Mouse (Mus musculus) hindbrain, embryonic 11.5 days (tissue): ENCODE measurements around the gene Diaph3. TPM values are rescaled to one million over a fixed set of nuclear protein-coding genes. Genes with fewer than 3 reads are reported as not detected.

Source experiments
- ATAC-seq: fragments of 200-750 bp; cut with Nextera tagmentation; 2 replicates; pipeline ENCODE4 v1.8.0; 2017; ENCODE audit warnings: mild to moderate bottlenecking, moderate TSS enrichment, moderate library complexity; ENCODE audit not compliant: low FRiP score
- DNase-seq: peaks from one replicate; pipeline ENCODE4 v3.0.0-alpha.2; 2015; ENCODE audit warnings: low spot score
- H3K27ac ChIP-seq: fragments of 300-500 bp; sonication (generic); 2 replicates; pipeline ENCODE4 v1.5.1; 2014; ENCODE audit warnings: mild to moderate bottlenecking, low read depth, low read length
- H3K27me3 ChIP-seq: fragments of 300-500 bp; sonication (generic); 2 replicates; pipeline ENCODE4 v1.6.1; 2014; ENCODE audit warnings: mild to moderate bottlenecking, low read length, moderate library complexity, mixed read lengths; ENCODE audit not compliant: control insufficient read depth, insufficient read depth
- H3K36me3 ChIP-seq: fragments of 300-500 bp; sonication (generic); 2 replicates; pipeline ENCODE4 v1.6.1; 2014; ENCODE audit warnings: mild to moderate bottlenecking, low read length, moderate library complexity, mixed read lengths; ENCODE audit not compliant: control insufficient read depth, insufficient read depth
- H3K4me1 ChIP-seq: fragments of 300-500 bp; sonication (generic); replicated peaks from 2 replicates; pipeline ENCODE4 v1.6.1; 2014; ENCODE audit warnings: low read length, mixed read lengths; ENCODE audit not compliant: control insufficient read depth, insufficient read depth
- H3K4me2 ChIP-seq: fragments of 300-500 bp; sonication (generic); replicated peaks from 2 replicates; pipeline ENCODE4 v1.6.1; 2014; ENCODE audit warnings: mild to moderate bottlenecking, low read depth, low read length
- H3K4me3 ChIP-seq: fragments of 300-500 bp; sonication (generic); 2 replicates; pipeline ENCODE4 v1.5.1; 2014; ENCODE audit warnings: low read depth, low read length
- H3K9ac ChIP-seq: fragments of 300-500 bp; sonication (generic); 2 replicates; pipeline ENCODE4 v1.6.1; 2014; ENCODE audit warnings: low read depth, low read length
- H3K9me3 ChIP-seq: fragments of 300-500 bp; sonication (generic); 2 replicates; pipeline ENCODE4 v1.6.1; 2016; ENCODE audit warnings: low read length; ENCODE audit not compliant: control insufficient read depth
- WGBS: fragments of 180-500 bp; shearing (Covaris S2); extraction: QIAGEN DNeasy Blood & Tissue Kit; methylation state at CpG from one replicate; pipeline ENCODE4 v1.1.7; 2014; 5-methylcytosine and 5-hydroxymethylcytosine counted together
- polyA plus RNA-seq: library from polyadenylated mRNA; unstranded; fragments of >200 nt; fragmentation: Nextera tagmentation; extraction: Ambion mirVana; gene quantifications from 2 replicates; pipeline ENCODE4 v1.2.1, GENCODE M21; 2014

Diaph3 gene
- polyA plus RNA-seq, 1 experiment from 2014 or later: 20.3 TPM

DNA sequence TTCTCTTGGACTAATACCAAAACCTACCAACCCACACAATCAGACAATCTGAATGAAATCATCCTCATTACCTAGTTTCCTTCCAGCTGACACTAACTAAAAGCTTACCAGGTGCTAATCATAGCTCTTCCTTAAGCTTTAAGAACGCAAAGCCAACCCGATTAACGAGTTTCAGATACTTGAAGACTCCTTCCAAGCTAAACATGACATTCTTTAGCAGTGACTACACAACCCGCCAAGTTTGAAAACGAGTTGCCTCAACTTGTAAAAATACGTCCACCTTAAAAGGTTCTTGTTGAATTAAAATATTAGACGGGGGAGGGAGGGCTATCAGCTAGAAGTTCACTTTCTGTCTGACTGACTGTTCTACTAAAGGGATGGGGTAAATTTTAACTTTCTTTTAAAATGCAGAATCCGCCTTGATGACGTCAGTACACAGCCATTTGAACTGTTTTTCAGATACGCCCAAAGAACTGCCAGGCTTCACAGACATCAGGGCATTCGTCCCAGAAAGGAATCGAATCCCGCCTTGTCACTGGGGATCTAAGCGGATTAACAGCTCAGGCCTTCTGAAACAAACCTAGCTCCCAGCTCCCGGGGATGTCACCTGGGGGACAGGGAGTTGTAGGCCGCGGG, 590 bp downstream of the Diaph3 start:
- Histone ChIP-seq H3K27ac (no peak overlapping the region), H3K27me3 (no peaks in the 10 kb centered on the region), H3K4me1 (no peaks in the 10 kb centered on the region), H3K36me3 (no peaks in the 10 kb centered on the region), H3K4me2 (peak overlapping the region; percentile 81), H3K4me3 (peak overlapping the region; percentile 76), H3K9ac (peak overlapping the region; percentile 59), H3K9me3 (no peaks in the 10 kb centered on the region)
- peak; percentile 49 for ATAC-seq
- 5% methylated on average over 17 of the region's 17 CpGs for WGBS
- peak; percentile 35 for DNase-seq

DNA sequence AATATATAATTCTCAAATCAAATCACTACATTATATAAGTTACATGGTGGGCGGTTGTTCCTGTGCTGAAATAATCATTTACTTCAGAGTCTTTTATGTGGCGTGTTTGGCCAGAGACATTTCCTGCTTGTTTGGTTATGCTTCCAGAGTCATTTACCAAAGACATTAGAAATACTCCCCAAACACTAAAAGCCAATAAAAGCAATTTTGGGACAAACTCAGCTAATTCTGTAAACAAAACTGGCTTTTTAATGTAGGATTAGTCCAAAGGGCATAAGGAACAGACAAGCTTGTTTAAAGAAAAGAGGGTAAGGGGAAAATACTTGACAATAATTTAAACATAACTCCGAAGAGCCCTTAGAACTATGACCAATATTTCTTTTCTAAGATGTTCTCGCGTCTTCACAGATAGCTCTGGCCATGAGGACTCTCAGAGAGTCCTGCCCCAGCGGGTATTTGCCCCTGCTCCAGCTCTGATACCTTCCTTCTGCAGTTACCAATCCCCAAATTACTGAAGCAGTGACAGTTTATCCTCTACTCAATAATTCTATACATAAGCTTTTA, 14.9 kb downstream of the Diaph3 start:
- Histone ChIP-seq H3K4me2 (no peak overlapping the region), H3K4me3 (no peak overlapping the region), H3K27ac (no peak overlapping the region), H3K4me1 (no peaks in the 10 kb centered on the region), H3K36me3 (no peaks in the 10 kb centered on the region), H3K9me3 (no peaks in the 10 kb centered on the region), H3K9ac (no peak overlapping the region), H3K27me3 (no peaks in the 10 kb centered on the region)
- no peak for DNase-seq
- no peak for ATAC-seq
- WGBS: 92% methylated on average over 6 of the region's 6 CpGs

DNA sequence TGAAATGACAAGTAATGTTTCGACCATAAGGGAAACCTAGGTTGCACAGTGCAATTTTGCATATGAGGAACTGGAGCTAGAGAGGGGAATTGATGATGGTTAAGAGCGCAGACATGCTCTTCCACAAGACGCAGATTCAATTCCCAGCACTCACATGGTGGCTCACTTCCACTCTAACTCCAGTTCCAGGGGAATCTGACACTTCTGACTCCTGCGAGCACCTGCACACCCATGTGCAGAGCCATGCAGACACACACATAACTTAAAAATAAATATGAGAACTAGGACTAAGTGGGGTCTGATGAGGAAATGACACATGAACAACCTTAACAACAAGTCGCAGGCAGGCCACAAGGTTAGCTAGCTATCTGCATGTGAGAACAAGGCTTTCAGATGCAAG, 15.5 kb downstream of the Diaph3 start:
- no peaks in the 10 kb centered on the region for H3K27me3 ChIP-seq
- H3K4me2 ChIP-seq: no peak overlapping the region
- no peak overlapping the region for H3K9ac ChIP-seq
- no peak overlapping the region for H3K4me3 ChIP-seq
- DNase-seq (no peak), ATAC-seq (no peak)
- no peaks in the 10 kb centered on the region for H3K9me3 ChIP-seq
- H3K27ac ChIP-seq: no peak overlapping the region
- WGBS: 95% methylated on average over 5 of the region's 5 CpGs
- H3K4me1 ChIP-seq: no peaks in the 10 kb centered on the region
- H3K36me3 ChIP-seq: no peaks in the 10 kb centered on the region

DNA sequence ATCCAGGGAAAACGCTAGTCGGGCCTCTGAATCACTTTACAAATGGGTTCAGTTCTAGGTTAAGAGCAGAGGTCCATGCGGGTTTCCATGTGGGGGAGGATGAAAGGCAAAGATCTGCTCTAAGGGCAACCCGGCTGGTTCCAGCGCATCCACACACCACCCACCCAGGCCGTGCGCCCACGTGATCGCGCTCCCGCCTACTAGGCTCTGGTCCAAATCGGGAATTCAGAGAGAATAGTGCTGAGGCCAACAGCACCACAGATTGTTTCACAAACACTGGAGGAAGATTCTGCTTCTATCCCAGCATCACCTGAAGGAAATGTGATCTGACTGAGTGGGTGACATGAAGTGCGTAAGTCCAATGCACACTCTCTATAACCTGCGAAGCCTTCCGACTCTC, 17.9 kb downstream of the Diaph3 start:
- H3K9ac ChIP-seq: no peak overlapping the region
- no peaks in the 10 kb centered on the region for H3K27me3 ChIP-seq
- no peaks in the 10 kb centered on the region for H3K36me3 ChIP-seq
- no peak overlapping the region for H3K4me3 ChIP-seq
- ATAC-seq (no peak), DNase-seq (no peak)
- H3K4me2 ChIP-seq: no peak overlapping the region
- no peaks in the 10 kb centered on the region for H3K4me1 ChIP-seq
- H3K27ac ChIP-seq: no peak overlapping the region
- 95% methylated on average over 15 of the region's 15 CpGs for WGBS
- no peaks in the 10 kb centered on the region for H3K9me3 ChIP-seq

DNA sequence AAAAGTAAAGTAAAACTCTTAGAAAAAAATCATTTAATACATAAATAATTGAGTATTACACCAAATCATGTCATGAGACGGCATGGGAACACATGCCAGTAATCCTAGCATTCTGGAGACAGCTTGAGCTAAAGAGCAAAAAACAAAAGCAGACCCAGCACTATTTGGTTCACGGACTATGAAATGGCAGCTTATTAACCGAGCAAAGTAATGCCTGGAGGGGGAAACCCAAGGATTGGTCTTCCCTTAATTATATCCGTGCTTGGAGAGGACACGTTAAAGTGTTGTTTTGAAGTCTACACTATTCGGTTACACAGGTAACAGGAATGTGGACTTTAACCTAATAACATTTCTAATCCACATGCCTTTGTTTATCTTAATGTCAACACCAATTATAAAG, 19.2 kb downstream of the Diaph3 start:
- Histone ChIP-seq H3K9me3 (no peaks in the 10 kb centered on the region), H3K36me3 (no peaks in the 10 kb centered on the region), H3K27me3 (no peaks in the 10 kb centered on the region), H3K4me1 (no peaks in the 10 kb centered on the region), H3K27ac (no peak overlapping the region), H3K4me2 (no peak overlapping the region), H3K9ac (no peak overlapping the region), H3K4me3 (no peak overlapping the region)
- DNase-seq (no peak), ATAC-seq (no peak)
- WGBS: 77% methylated on average over 6 of the region's 6 CpGs

DNA sequence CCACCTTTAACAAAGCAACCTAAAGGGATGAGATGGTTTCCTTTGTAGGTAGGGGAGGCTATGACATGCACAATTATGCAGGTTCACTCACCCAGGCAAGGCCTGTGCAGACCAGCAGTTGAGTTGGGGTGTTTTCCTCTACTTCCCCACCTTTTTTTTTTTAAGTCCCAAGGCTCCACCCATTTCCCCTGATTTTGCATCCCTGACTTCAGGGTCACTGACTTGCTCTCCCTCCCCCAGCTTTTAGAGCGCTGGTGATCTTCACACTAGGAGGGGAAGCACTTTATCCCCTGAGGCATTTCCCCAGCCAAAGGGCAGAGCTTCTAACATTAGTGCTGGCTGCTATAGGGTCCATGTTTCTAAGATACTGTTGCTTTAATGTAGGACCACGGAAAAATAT, 30.4 kb downstream of the Diaph3 start:
- Histone ChIP-seq H3K9me3 (no peaks in the 10 kb centered on the region), H3K4me1 (no peaks in the 10 kb centered on the region), H3K4me2 (no peak overlapping the region), H3K36me3 (no peaks in the 10 kb centered on the region), H3K4me3 (no peak overlapping the region), H3K27ac (no peak overlapping the region), H3K9ac (no peak overlapping the region), H3K27me3 (no peaks in the 10 kb centered on the region)
- ATAC-seq: no peak
- DNase-seq: no peak
- WGBS: 20% methylated on average over 2 of the region's 2 CpGs

DNA sequence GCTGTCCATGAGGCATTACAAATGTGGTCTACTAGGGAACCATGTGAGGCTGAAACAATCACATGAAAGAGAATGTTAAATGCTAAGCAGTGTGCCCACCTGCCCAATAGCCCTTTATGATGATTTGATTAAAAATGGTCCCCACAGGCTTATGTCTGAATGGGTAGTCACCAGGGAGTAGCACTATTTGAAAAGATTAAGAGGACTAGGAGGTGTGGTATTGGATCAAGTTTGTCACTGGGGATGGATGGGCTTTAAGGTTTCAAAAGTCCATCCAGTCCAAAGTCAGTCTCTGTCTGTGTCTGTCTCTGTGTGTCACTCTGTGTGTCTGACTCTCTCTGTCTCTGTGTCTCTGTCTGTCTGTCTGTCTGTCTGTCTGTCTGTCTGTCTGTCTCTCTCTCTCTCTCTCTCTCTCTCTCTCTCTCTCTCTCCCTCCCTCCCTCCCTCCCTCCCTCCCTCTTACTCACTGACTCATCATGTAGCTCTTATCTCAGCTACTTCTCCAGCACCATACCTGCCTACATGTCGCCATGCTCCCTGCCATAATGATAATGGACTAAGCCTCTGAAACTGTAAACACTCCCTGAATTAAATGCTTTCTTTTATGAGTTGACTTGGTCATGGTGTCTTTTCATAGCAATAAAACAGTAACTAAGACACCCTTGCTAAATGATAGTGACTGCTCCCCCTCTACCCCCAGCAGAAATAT, 41.5 kb downstream of the Diaph3 start:
- H3K9ac ChIP-seq: no peak overlapping the region
- WGBS: 95% methylated on average over 1 of the region's 1 CpGs

DNA sequence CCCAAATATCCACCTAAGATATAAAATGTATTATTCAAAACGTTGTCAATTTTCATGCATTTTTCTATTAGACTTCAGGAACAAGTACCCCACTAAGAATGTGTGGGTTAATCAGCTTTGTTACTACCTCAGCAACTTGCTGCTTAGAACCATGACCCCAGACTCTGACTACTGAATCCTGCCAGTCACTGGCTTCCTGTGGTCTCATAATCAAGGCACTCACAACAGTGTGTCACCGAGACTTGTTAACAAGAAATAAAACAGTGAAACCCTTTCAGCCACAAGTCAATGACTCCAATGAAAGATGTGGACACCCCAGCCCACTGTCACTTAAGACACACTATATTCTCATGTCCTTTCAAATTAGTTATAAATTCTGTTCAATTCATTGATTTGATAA, 42.9 kb downstream of the Diaph3 start:
- no peak overlapping the region for H3K27ac ChIP-seq
- ATAC-seq: no peak
- 91% methylated on average over 2 of the region's 2 CpGs for WGBS
- H3K27me3 ChIP-seq: no peaks in the 10 kb centered on the region
- DNase-seq: no peak
- H3K36me3 ChIP-seq: no peaks in the 10 kb centered on the region
- H3K4me3 ChIP-seq: no peak overlapping the region
- no peak overlapping the region for H3K9ac ChIP-seq
- H3K9me3 ChIP-seq: no peaks in the 10 kb centered on the region
- no peak overlapping the region for H3K4me2 ChIP-seq
- no peaks in the 10 kb centered on the region for H3K4me1 ChIP-seq

More for the DNA sequence above, 41.5 kb downstream of the Diaph3 start:
- Histone ChIP-seq H3K4me1 (no peaks in the 10 kb centered on the region), H3K4me3 (no peak overlapping the region), H3K36me3 (no peaks in the 10 kb centered on the region), H3K4me2 (no peak overlapping the region), H3K27me3 (no peaks in the 10 kb centered on the region), H3K9me3 (no peaks in the 10 kb centered on the region), H3K27ac (no peak overlapping the region)
- ATAC-seq (no peak), DNase-seq (no peak)

DNA sequence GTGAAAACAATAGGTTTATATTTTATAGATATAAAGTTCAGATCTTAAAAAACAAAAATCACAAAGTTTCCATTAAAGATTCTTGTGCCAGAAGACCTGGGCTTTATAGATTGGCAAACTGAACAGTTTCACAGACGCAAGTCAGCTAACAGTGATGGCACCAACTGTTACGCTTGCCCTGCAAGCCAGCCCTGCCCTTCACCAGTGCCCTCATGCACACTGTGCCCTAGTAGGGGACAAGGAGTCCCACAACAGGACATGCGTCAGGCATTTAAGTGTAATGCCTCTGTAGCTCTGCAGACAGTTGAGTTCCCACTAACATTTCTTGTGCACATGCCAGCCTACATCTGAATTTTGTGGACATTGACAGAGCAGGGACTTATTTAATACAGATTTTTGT, 49.5 kb downstream of the Diaph3 start:
- no peak overlapping the region for H3K9ac ChIP-seq
- 95% methylated on average over 3 of the region's 3 CpGs for WGBS
- H3K9me3 ChIP-seq: no peaks in the 10 kb centered on the region
- H3K4me2 ChIP-seq: no peak overlapping the region
- ATAC-seq (no peak), DNase-seq (no peak)
- H3K36me3 ChIP-seq: no peaks in the 10 kb centered on the region
- no peaks in the 10 kb centered on the region for H3K4me1 ChIP-seq
- no peak overlapping the region for H3K4me3 ChIP-seq
- no peaks in the 10 kb centered on the region for H3K27me3 ChIP-seq
- H3K27ac ChIP-seq: no peak overlapping the region
